Mouse (Mus musculus) lung, embryonic 16.5 days (tissue): ENCODE results near the gene Olfr767. TPM values are rescaled to one million over a fixed set of nuclear protein-coding genes. Genes with fewer than 3 reads are reported as not detected.
"Not testable (repeated sequence)": the region's sequence is repeated elsewhere in the genome, so short reads cannot be mapped to it uniquely, and the experiment has no call there.

ENCODE experiments used
- ATAC-seq: fragments of 200-750 bp; cut with Nextera tagmentation; 2 replicates; pipeline ENCODE4 v1.8.0; 2017; ENCODE audit warnings: low read depth, mild to moderate bottlenecking, moderate library complexity
- H3K27ac ChIP-seq: fragments of 300-500 bp; sonication (generic); 2 replicates; pipeline ENCODE4 v1.5.1; 2014; ENCODE audit warnings: mild to moderate bottlenecking, control low read depth, low read length
- H3K27me3 ChIP-seq: fragments of 300-500 bp; sonication (generic); 2 replicates; pipeline ENCODE4 v1.6.1; 2014; ENCODE audit warnings: low read depth, low read length, mixed read lengths; ENCODE audit not compliant: control insufficient read depth, insufficient read depth
- H3K36me3 ChIP-seq: fragments of 300-500 bp; sonication (generic); 2 replicates; pipeline ENCODE4 v1.6.1; 2014; ENCODE audit warnings: low read length; ENCODE audit not compliant: control insufficient read depth, insufficient read depth
- H3K4me1 ChIP-seq: fragments of 300-500 bp; sonication (generic); replicated peaks from 2 replicates; pipeline ENCODE4 v1.6.1; 2014; ENCODE audit warnings: low read length, mixed read lengths; ENCODE audit not compliant: control insufficient read depth, insufficient read depth
- H3K4me2 ChIP-seq: fragments of 300-500 bp; sonication (generic); 2 replicates; pipeline ENCODE4 v1.6.1; 2014; ENCODE audit warnings: low read depth, low read length, control low read depth
- H3K4me3 ChIP-seq: fragments of 300-500 bp; sonication (generic); 2 replicates; pipeline ENCODE4 v1.5.1; 2014; ENCODE audit warnings: mild to moderate bottlenecking, low read length, control low read depth
- H3K9ac ChIP-seq: fragments of 300-500 bp; sonication (generic); 2 replicates; pipeline ENCODE4 v1.6.1; 2014; ENCODE audit warnings: low read length, control low read depth
- H3K9me3 ChIP-seq: fragments of 300-500 bp; sonication (generic); 2 replicates; pipeline ENCODE4 v1.6.1; 2016; ENCODE audit warnings: low read length; ENCODE audit not compliant: control insufficient read depth
- WGBS: fragments of 180-500 bp; shearing (Covaris S2); extraction: QIAGEN DNeasy Blood & Tissue Kit; methylation state at CpG from one replicate; pipeline ENCODE4 v1.1.7; 2014; 5-methylcytosine and 5-hydroxymethylcytosine counted together
- polyA plus RNA-seq: library from polyadenylated mRNA; unstranded; fragments of >200 nt; fragmentation: Nextera tagmentation; extraction: Ambion mirVana; gene quantifications from 2 replicates; pipeline ENCODE4 v1.2.1, GENCODE M21; 2015

Gene Olfr767
- not detected in 2 replicates for polyA plus RNA-seq

DNA sequence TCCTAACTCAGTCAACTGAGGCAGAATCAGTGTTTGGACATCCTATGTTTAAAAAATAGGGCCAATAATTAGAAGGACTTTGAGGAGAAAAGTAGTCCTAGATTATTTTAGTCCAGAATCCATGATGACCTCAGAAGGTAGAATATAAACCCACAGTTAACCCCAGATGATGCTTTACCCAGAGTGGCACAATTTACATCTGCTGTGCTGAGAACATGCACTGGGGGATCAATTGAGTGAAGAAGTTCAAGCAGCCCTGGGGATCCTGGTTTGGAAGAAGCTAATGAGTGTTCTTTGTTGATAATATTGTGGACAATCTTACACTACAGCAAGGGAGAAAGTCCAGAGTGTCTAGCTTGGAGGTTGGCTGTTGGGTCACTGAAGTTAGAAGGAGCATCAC is at the start of gene Olfr767:
Gene Olfr767, minus strand, starts transcription at position 101 of the 400 bp plus-strand sequence.
- H3K9ac ChIP-seq, H3K4me2 ChIP-seq, H3K27me3 ChIP-seq, ATAC-seq, H3K36me3 ChIP-seq, H3K4me3 ChIP-seq, H3K4me1 ChIP-seq, H3K27ac ChIP-seq, H3K9me3 ChIP-seq: not testable (repeated sequence)

DNA sequence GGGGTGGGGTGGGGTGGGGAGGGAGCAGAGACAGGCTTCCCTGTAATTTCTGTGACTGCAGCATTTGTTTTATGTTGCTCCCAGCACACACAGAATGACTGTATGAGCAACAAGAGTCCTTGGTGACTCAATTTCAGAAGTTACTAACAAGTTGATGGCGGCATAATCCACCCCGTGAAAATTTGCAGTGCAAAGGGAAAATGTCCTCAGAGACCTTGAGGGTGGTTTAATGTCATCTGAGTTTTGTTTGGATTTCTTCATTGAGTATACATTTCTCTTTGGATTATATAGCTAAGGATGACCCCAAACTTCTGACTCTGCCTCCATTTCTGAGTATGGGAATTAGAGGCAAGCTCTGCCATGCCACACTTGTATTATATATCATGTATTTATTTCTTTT is 35.1 kb upstream of the Olfr767 start, which contains the start of gene Olfr769:
Gene Olfr769, minus strand, starts transcription at position 101 of the 400 bp plus-strand sequence.
- H3K4me3 ChIP-seq, result no peak within 1 kb of the TSS
- H3K9ac ChIP-seq, result no peak within 1 kb of the TSS
- WGBS, result 74% methylated on average over 2 of the region's 2 CpGs
- H3K4me2 ChIP-seq, result no peak within 1 kb of the TSS
- H3K27me3 ChIP-seq, result no peaks in the 10 kb centered on the region
- no peaks in the 10 kb centered on the region for H3K9me3 ChIP-seq
- ATAC-seq, result no peak
- no peak within 1 kb of the TSS for H3K27ac ChIP-seq
- no peaks in the 10 kb centered on the region for H3K4me1 ChIP-seq
- no peaks in the 10 kb centered on the region for H3K36me3 ChIP-seq

DNA sequence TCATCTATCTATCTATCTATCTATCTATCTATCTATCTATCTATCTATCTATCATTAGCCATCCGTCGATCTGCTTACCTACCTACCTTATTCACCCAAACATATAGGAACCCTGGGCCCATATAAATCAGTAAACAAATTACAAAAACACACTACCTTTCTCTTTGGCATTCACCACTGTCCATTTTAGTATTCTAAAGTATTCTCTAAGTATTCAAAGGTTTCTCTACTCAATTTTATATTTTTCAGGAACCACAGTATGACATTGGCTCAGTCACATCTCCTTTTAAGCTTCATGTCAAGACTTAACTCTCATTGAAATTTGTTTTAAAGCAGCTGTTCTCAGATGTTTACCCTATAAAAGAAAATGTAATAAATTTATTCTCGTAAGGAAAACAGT is 32.4 kb upstream of the Olfr767 start:
- H3K27ac ChIP-seq, result no peak overlapping the region
- no peaks in the 10 kb centered on the region for H3K36me3 ChIP-seq
- H3K27me3 ChIP-seq, result no peaks in the 10 kb centered on the region
- H3K9ac ChIP-seq, result no peak overlapping the region
- ATAC-seq, result no peak
- no peak overlapping the region for H3K4me3 ChIP-seq
- H3K9me3 ChIP-seq, result no peaks in the 10 kb centered on the region
- WGBS, result 80% methylated on average over 3 of the region's 3 CpGs
- H3K4me1 ChIP-seq, result no peaks in the 10 kb centered on the region
- H3K4me2 ChIP-seq, result no peak overlapping the region

DNA sequence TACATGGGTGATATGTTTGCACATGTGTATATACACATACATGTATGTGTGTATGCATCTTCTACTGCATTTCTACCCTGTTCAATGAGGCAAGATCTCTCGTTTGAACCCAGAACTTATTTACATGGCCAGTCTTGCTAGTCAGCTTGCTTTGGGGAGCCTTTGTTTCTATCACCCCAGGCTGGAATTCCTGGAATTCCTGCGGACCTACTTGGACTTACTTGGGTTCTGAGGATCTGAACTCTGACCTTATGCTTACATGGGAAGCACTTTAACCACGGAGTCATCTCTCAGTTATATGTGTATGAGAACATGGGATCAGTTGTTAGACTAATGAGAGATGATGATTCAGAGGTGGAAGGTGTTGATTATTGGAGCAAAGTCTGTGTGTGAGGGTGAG is 18.5 kb upstream of the Olfr767 start:
- Histone ChIP-seq H3K4me3 (no peak overlapping the region), H3K4me2 (no peak overlapping the region), H3K4me1 (no peaks in the 10 kb centered on the region), H3K9ac (no peak overlapping the region), H3K36me3 (no peaks in the 10 kb centered on the region), H3K27ac (no peak overlapping the region), H3K27me3 (no peaks in the 10 kb centered on the region), H3K9me3 (no peaks in the 10 kb centered on the region)
- WGBS, result 27% methylated on average over 3 of the region's 3 CpGs
- no peak for ATAC-seq

DNA sequence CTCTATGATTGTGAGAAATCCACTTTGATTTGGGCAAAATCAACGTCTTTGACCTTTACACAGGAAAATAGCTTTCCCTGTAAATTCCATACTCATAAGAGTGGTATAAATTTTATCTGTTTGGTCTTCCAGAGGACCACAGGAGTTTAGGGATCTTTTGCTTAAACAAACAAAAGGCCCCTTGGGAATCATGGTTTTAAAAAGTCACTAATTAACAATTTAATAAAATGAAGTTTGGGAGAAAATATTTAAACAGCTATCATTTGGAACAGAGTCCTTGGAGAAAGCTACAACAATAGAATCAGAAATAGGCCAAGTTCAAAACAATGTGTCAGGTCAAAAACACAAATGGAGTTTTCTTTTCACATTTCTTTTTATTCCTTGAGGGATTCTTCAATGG is 16.6 kb upstream of the Olfr767 start, which contains the start of gene Olfr768:
Gene Olfr768, minus strand, starts transcription at position 101 of the 400 bp plus-strand sequence.
- no peaks in the 10 kb centered on the region for H3K36me3 ChIP-seq
- 61% methylated on average over 1 of the region's 1 CpGs for WGBS
- H3K4me1 ChIP-seq, result no peaks in the 10 kb centered on the region
- no peak for ATAC-seq
- H3K9ac ChIP-seq, result no peak within 1 kb of the TSS
- no peak within 1 kb of the TSS for H3K4me2 ChIP-seq
- no peak within 1 kb of the TSS for H3K27ac ChIP-seq
- no peaks in the 10 kb centered on the region for H3K9me3 ChIP-seq
- no peak within 1 kb of the TSS for H3K4me3 ChIP-seq
- no peaks in the 10 kb centered on the region for H3K27me3 ChIP-seq

DNA sequence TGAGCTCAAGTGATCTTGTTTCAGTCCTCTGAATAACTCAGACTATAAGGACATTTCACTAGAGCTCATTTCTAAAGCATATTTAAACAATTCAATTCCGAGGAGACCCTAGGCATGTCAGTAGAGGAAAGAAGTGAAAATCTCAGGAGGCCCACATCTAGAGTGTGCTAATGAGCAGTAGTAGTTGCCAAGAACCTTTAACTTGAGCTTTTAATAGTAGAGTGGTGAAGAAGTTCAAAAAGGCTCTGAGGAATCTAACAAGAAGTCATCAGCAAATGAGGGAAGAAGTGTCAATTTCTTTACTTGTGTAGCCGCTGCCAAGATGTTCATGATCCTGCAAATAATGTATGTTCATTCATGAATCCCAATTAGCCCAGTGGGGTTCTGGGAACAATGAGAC is 13.8 kb downstream of the Olfr767 start, which contains the start of gene Olfr766-ps1:
Gene Olfr766-ps1, minus strand, starts transcription at position 101 of the 400 bp plus-strand sequence.
- WGBS, result 76% methylated on average over 2 of the region's 2 CpGs

DNA sequence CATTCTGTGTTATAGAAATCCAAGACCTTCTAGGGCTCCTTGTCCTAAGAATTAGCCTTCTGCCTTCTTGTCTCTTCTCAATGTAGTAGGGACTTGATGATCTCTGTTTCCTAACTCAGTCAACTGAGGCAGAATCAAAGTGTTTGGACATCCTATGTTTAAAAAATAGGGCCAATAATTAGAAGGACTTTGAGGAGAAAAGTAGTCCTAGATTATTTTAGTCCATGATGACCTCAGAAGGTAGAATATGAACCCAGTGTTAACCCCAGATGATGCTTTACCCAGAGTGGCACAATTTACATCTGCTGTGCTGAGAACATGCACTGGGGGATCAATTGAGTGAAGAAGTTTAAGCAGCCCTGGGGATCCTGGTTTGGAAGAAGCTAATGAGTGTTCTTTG is 32.8 kb downstream of the Olfr767 start, which contains the start of gene Olfr765:
Gene Olfr765, minus strand, starts transcription at position 101 of the 400 bp plus-strand sequence.
- H3K9me3 ChIP-seq, H3K27ac ChIP-seq, H3K9ac ChIP-seq, H3K4me3 ChIP-seq, ATAC-seq, H3K36me3 ChIP-seq, H3K27me3 ChIP-seq, H3K4me1 ChIP-seq, H3K4me2 ChIP-seq: not testable (repeated sequence)

More for the DNA sequence above, 13.8 kb downstream of the Olfr767 start, which contains the start of gene Olfr766-ps1:
- no peaks in the 10 kb centered on the region for H3K4me1 ChIP-seq
- H3K9ac ChIP-seq, result no peak within 1 kb of the TSS
- no peaks in the 10 kb centered on the region for H3K9me3 ChIP-seq
- H3K4me2 ChIP-seq, result no peak within 1 kb of the TSS
- H3K4me3 ChIP-seq, result no peak within 1 kb of the TSS
- ATAC-seq, result no peak
- no peak within 1 kb of the TSS for H3K27ac ChIP-seq
- no peaks in the 10 kb centered on the region for H3K27me3 ChIP-seq
- H3K36me3 ChIP-seq, result no peaks in the 10 kb centered on the region

DNA sequence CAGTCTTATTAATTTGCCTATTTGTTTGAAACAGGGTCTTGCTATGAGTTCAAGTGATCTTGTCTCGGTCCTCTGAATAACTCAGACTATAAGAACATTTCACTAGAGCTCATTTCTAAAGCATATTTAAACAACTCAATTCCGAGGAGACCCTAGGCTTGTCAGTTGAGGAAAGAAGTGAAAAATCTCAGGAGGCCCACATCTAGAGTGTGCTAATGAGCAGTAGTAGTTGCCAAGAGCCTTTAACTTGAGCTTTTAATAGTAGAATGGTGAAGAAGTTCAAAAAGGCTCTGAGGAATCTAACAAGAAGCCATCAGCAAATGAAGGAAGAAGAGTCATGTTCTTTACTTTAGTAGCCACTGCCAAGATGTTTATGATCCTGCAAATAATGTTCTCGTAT is 42.9 kb downstream of the Olfr767 start, which contains the start of gene Olfr764-ps1:
Gene Olfr764-ps1, minus strand, starts transcription at position 101 of the 400 bp plus-strand sequence.
- Histone ChIP-seq H3K4me2 (no peak within 1 kb of the TSS), H3K36me3 (no peaks in the 10 kb centered on the region), H3K27ac (no peak within 1 kb of the TSS), H3K4me3 (no peak within 1 kb of the TSS), H3K9ac (no peak within 1 kb of the TSS), H3K4me1 (no peaks in the 10 kb centered on the region), H3K27me3 (no peaks in the 10 kb centered on the region), H3K9me3 (no peaks in the 10 kb centered on the region)
- WGBS, result 68% methylated on average over 3 of the region's 3 CpGs
- no peak for ATAC-seq

DNA sequence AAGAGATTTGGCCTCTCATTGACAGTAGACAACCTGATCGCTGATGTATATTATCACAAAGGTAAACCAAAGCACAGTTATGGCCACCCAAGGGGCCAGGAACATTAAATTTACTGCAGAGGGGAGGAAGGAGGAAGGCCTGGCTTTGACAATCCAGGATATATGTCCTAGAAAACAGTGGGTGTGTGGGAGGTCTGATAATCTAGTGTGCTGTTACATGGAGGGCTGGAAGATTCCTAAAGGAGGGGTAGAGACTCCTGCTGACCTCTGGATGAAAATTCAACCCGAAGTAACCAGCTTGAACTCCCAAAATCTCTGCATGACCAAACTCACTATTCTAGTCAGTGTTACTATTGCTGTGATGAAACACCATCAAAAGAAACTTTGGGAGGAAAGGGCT is 54.4 kb downstream of the Olfr767 start:
- WGBS, result 56% methylated on average over 2 of the region's 2 CpGs

More for the DNA sequence above, 54.4 kb downstream of the Olfr767 start:
- no peak overlapping the region for H3K9ac ChIP-seq
- no peak for ATAC-seq
- no peaks in the 10 kb centered on the region for H3K9me3 ChIP-seq
- no peak overlapping the region for H3K27ac ChIP-seq
- no peak overlapping the region for H3K4me2 ChIP-seq
- no peaks in the 10 kb centered on the region for H3K4me1 ChIP-seq
- no peak overlapping the region for H3K4me3 ChIP-seq
- no peaks in the 10 kb centered on the region for H3K27me3 ChIP-seq
- H3K36me3 ChIP-seq, result no peaks in the 10 kb centered on the region
